ENCODE assay signal across 8 mouse cellular contexts in the genomic region with DNA sequence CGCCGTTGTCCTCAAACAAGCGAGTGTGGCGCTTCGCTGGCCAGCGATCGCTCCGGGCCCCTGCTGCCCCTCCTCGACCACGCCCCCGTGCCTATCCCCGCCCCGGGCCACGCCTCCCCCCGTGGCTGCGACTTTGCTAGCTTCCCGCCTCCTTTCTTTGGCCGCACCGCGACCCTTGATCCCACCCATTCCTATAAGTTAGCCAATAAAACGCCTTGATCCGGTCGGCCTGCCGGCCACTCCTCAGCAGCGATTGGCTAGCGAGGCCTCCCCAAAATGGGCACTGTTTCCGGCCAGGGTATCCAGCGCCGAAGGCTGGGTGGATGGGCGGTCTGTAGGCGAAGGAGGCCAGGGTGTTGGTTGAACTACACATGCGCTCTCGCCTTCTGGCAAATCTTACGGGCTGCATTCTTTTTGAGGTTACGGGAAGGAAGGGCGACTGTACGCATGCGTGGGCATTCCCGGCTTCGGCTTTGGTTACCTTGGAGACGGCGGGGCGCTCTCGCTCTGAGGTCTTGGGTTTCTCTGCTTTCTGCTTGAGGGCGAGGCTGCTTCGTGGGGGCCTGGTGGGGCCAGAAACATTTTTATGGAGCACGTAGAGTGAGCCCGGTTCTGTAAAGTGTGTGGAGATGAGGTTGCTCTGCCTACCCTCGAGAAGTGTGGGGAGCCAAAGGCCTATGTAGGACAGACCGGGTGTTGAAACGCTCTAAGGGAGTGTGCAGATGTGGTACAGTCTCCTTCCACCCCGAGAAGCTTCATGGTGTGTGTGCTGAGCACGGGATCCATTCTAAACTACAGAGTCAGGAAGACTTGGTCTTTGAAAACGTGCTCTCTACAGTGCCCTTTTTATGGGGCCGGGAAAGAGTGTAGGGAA. TPM values are rescaled to one million over a fixed set of nuclear protein-coding genes. Genes with fewer than 3 reads are reported as not detected.
DNase-seq lines count a peak whose midpoint lies in the region; ATAC-seq lines count a peak whose summit lies in the region.

Gene Map3k14, minus strand, starts transcription at position 127 of the 874 bp plus-strand sequence.

- peak within 1 kb of the TSS; percentile 84 for H3K9ac ChIP-seq in hindbrain, embryonic 16.5 days (ENCODE audit: low read depth, low read length)

- DNase-seq in WW6 (ENCODE audit: low read depth, low spot score): peak; percentile 99
- peak; percentile 97 to 98 for DNase-seq in cerebellum, postnatal 4 days (ENCODE audit: low spot score in 2 of 2)
- peak; percentile 100 for DNase-seq in gastrocnemius, adult 18-20 months (ENCODE audit: low spot score)
- peak; percentile 98 to 99 for DNase-seq in left cerebral cortex, adult 18-20 months (ENCODE audit: low spot score in 2 of 2)
- DNase-seq in right cerebral cortex, adult 18-20 months: peak; percentile 100
- DNase-seq in urinary bladder, postnatal 10 days (ENCODE audit: low spot score): peak; percentile 97

- ATAC-seq in hindbrain, embryonic 16.5 days: peak; percentile 99

- peak within 1 kb of the TSS; percentile 91 for H3K27ac ChIP-seq in hindbrain, embryonic 16.5 days (ENCODE audit: low read depth, low read length)
- peak within 1 kb of the TSS; percentile 70 for H3K27ac ChIP-seq in macrophage

- under 1% methylated on average over 46 of the region's 55 CpGs for WGBS in hindbrain, embryonic 16.5 days
- 3% methylated on average over 50 of the region's 55 CpGs for WGBS in macrophage (ENCODE audit: missing documents)

- H3K4me2 ChIP-seq in hindbrain, embryonic 16.5 days (ENCODE audit: low read length): peak within 1 kb of the TSS; percentile 91

- H3K79me2 ChIP-seq in macrophage (ENCODE audit: inconsistent target): peaks cover 42% of the 10 kb centered on the region

- no peaks in the 10 kb centered on the region for H3K9me3 ChIP-seq in hindbrain, embryonic 16.5 days (ENCODE audit: control insufficient read depth, low read length)

- peaks cover 37% of the 10 kb centered on the region for H3K4me1 ChIP-seq in hindbrain, embryonic 16.5 days (ENCODE audit: control insufficient read depth, insufficient read depth, low read depth, low read length)

- no peaks in the 10 kb centered on the region for H3K27me3 ChIP-seq in hindbrain, embryonic 16.5 days (replicated peaks; ENCODE audit: control insufficient read depth, insufficient read depth, low read length)

- no peaks in the 10 kb centered on the region for H3K36me3 ChIP-seq in hindbrain, embryonic 16.5 days (ENCODE audit: control insufficient read depth, insufficient read depth, low read length)
- H3K36me3 ChIP-seq in macrophage (ENCODE audit: inconsistent target): no peaks in the 10 kb centered on the region

- peak within 1 kb of the TSS; percentile 79 for H3K4me3 ChIP-seq in hindbrain, embryonic 16.5 days (ENCODE audit: low read length)
- H3K4me3 ChIP-seq in macrophage (ENCODE audit: inconsistent target): peak within 1 kb of the TSS; percentile 74

RNA-seq across cellular contexts. Expression of gene Map3k14, which starts in this region (rescaled TPM):
- 1 to 10 TPM; 3.2 to 4.0 TPM for total RNA-seq in gastrocnemius, adult 18-20 months (2021)
- 4.6 and 4.7 TPM in 2 replicates for polyA plus RNA-seq in hindbrain, embryonic 16.5 days (2015; fragmentation: Nextera tagmentation; extraction: Ambion mirVana)
- total RNA-seq in left cerebral cortex, adult 18-20 months (2021): 1 to 10 TPM; 5.7 to 5.9 TPM
- total RNA-seq in macrophage (2018; cell fraction: chromatin; rRNA removed): 100 to 1,000 TPM in 5 of 26 experiments, 10 to 100 TPM in 21; 16.7 to 137 (median 78.1) TPM
- 10 to 100 TPM in 23 of 26 experiments, 1 to 10 TPM in 3; 7.8 to 23.6 (median 14.8) TPM for total RNA-seq in macrophage (2018; cell fraction: cytosol; rRNA removed)
- 10 to 100 TPM in 25 of 26 experiments, 1 to 10 TPM in 1; 9.3 to 75.6 (median 42.6) TPM for total RNA-seq in macrophage (2018; cell fraction: nucleus; rRNA removed)
- polyA plus RNA-seq in macrophage (2018): 9.0 to 14.1 TPM (median 9.9 TPM) in 3 replicates

Comparison
In these comparisons a context has a peak if more than half of its experiments do, and no peak if none do; other contexts are left out.
1. Peak in every context shown above with its lines: DNase-seq, ATAC-seq, H3K4me3 ChIP-seq and H3K27ac ChIP-seq.